ENCODE assay signal across 10 mouse cellular contexts in the genomic region with DNA sequence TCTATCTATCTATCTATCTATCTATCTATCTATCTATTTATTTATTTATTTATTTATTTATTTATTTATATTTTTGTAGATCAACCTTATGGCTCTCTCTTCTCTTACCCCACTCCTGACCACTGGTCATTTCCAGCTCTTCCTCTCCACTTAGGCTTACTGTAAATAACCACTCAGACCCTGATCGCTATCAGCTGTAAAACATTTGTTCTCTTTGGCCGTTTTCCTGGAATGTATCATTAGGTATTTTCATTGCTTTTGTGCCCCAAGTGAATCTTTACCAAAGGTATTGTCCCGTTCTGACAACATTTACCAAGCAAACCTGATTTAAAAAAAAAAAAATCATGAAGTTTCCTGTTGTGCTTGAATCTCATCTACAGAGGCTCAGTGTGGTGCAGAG.
DNase-seq lines count a peak whose midpoint lies in the region; ATAC-seq and TF ChIP-seq lines count a peak whose summit lies in the region.
"Had no signal": no experiment of that assay in that cellular context is flagged by ENCODE, and none has a peak within 500 bp of the region (broad histone marks: within the 10 kb centered on the region; RNA-seq: fewer than 3 reads in every experiment).

No protein-coding gene starts in this region.

- no peak for TF ChIP-seq EP300 in heart, postnatal 0 days (IDR thresholded peaks at IDR 0.05; ENCODE audit: low read depth)

- H3K9ac ChIP-seq in heart, postnatal 0 days (replicated peaks; ENCODE audit: low read depth, low read length): no peak overlapping the region
- no peak overlapping the region for H3K9ac ChIP-seq in heart, embryonic 12.5 days
- no peak overlapping the region for H3K9ac ChIP-seq in lung, embryonic 16.5 days (ENCODE audit: low read length)
- H3K9ac ChIP-seq: liver, embryonic 13.5 days had no signal

- DNase-seq in heart, postnatal 0 days (ENCODE audit: low spot score): no peak
- DNase-seq in lung, adult 2 months: no peak
- DNase-seq in Patski (ENCODE audit: low read depth, low spot score): no peak
- peak; percentile 47 for DNase-seq in lung, postnatal 36 days
- no peak for DNase-seq in embryo, embryonic 11 days
- DNase-seq: liver, embryonic 13.5 days; thymus, postnatal 25 days had no signal

- no peak overlapping the region for H3K4me3 ChIP-seq in heart, postnatal 0 days (ENCODE audit: low read depth, low read length)
- H3K4me3 ChIP-seq in heart, embryonic 12.5 days: no peak overlapping the region
- H3K4me3 ChIP-seq in lung, embryonic 16.5 days (ENCODE audit: low read length): no peak overlapping the region
- H3K4me3 ChIP-seq in lung, adult 2 months (replicated peaks; ENCODE audit: extremely low read depth, low read depth, low read length): no peak overlapping the region
- H3K4me3 ChIP-seq: liver, embryonic 13.5 days had no signal

- peaks cover 17% of the 10 kb centered on the region; the same call in 1 of the 2 replicates for H3K36me3 ChIP-seq in heart, postnatal 0 days (replicated peaks; ENCODE audit: control insufficient read depth, insufficient read depth, low read length)
- peaks cover 20% of the 10 kb centered on the region for H3K36me3 ChIP-seq in heart, embryonic 12.5 days
- peaks cover 11% of the 10 kb centered on the region; the same call in 1 of the 2 replicates for H3K36me3 ChIP-seq in lung, embryonic 16.5 days (ENCODE audit: control insufficient read depth, insufficient read depth, low read length)

- 0 out of 2 replicates have a peak, but pooled peaks have one; percentile 3 for ATAC-seq in heart, postnatal 0 days (ENCODE audit: insufficient read depth, low read depth)
- no peak for ATAC-seq in heart, embryonic 12.5 days (ENCODE audit: insufficient number of reproducible peaks, low FRiP score)
- peak; percentile 65 for ATAC-seq in lung, embryonic 16.5 days (ENCODE audit: low read depth)
- ATAC-seq in Patski: peak; percentile 42

- no peak for TF ChIP-seq POLR2A in lung, adult 2 months (IDR thresholded peaks at IDR 0.05; ENCODE audit: borderline replicate concordance, extremely low read depth, low read depth, low read length)

- in situ Hi-C loops in Patski (cut with MboI; ENCODE audit: low pct_unique_long_range_greater_than_20kb): no loop called here

- no peaks in the 10 kb centered on the region for H3K27me3 ChIP-seq in heart, postnatal 0 days (ENCODE audit: control insufficient read depth, insufficient read depth, low read length)
- no peaks in the 10 kb centered on the region for H3K27me3 ChIP-seq in heart, embryonic 12.5 days (replicated peaks)
- H3K27me3 ChIP-seq in lung, embryonic 16.5 days (ENCODE audit: control insufficient read depth, insufficient read depth, low read depth, low read length): no peaks in the 10 kb centered on the region
- H3K27me3 ChIP-seq in Patski: no peaks in the 10 kb centered on the region
- H3K27me3 ChIP-seq: CH12.LX; liver, embryonic 13.5 days had no signal

- POLR2A ChIA-PET in Patski (lab: Charles Lee): interaction anchor here (0.7 kb wide), 1 partner anchor 12 kb away, joined by 5 read pairs; no protein-coding TSS in a partner anchor

- peaks cover 27% of the 10 kb centered on the region for H3K4me1 ChIP-seq in heart, postnatal 0 days (ENCODE audit: control insufficient read depth, insufficient read depth)
- peaks cover 32% of the 10 kb centered on the region for H3K4me1 ChIP-seq in heart, embryonic 12.5 days (replicated peaks)
- peaks cover 39% of the 10 kb centered on the region for H3K4me1 ChIP-seq in lung, embryonic 16.5 days (replicated peaks; ENCODE audit: control insufficient read depth, insufficient read depth, low read length)
- peaks cover 28% of the 10 kb centered on the region for H3K4me1 ChIP-seq in lung, adult 2 months (ENCODE audit: control insufficient read depth, insufficient read depth, low read length)
- H3K4me1 ChIP-seq: liver, embryonic 13.5 days had no signal

- WGBS in heart, postnatal 0 days: 47% methylated on average over 3 of the region's 3 CpGs
- 63% methylated on average over 3 of the region's 3 CpGs for WGBS in heart, embryonic 12.5 days
- 15% methylated on average over 3 of the region's 3 CpGs for WGBS in lung, embryonic 16.5 days
- WGBS in lung, adult 2 months: 15% methylated on average over 3 of the region's 3 CpGs

- H3K27ac ChIP-seq in heart, postnatal 0 days (ENCODE audit: low read depth): peak overlapping the region; percentile 90
- no peak overlapping the region for H3K27ac ChIP-seq in heart, embryonic 12.5 days (ENCODE audit: poor library complexity, severe bottlenecking)
- H3K27ac ChIP-seq in lung, embryonic 16.5 days (ENCODE audit: low read length): peak overlapping the region; percentile 73
- H3K27ac ChIP-seq: liver, embryonic 13.5 days had no signal

- 0 out of 2 replicates have a peak overlapping the region, but pooled peaks have one; percentile 7 for H3K4me2 ChIP-seq in heart, postnatal 0 days (ENCODE audit: low read depth, low read length)
- H3K4me2 ChIP-seq in heart, embryonic 12.5 days: no peak overlapping the region
- H3K4me2 ChIP-seq in lung, embryonic 16.5 days (ENCODE audit: low read depth, low read length): no peak overlapping the region
- H3K4me2 ChIP-seq: liver, embryonic 13.5 days had no signal

- no peaks in the 10 kb centered on the region for H3K9me3 ChIP-seq in heart, postnatal 0 days (replicated peaks; ENCODE audit: control insufficient read depth, low read length)
- no peaks in the 10 kb centered on the region for H3K9me3 ChIP-seq in heart, embryonic 12.5 days (replicated peaks)
- H3K9me3 ChIP-seq in lung, embryonic 16.5 days (ENCODE audit: control insufficient read depth, low read length): no peaks in the 10 kb centered on the region
- H3K9me3 ChIP-seq: liver, embryonic 13.5 days had no signal

- CTCF ChIA-PET in Patski (lab: Charles Lee): interaction anchor here (0.7 to 1.3 kb wide), 2 partner anchors 65 to 190 kb away, joined by 3 read pairs; no protein-coding TSS in a partner anchor

- TF ChIP-seq CTCF in heart, postnatal 0 days (IDR thresholded peaks at IDR 0.05; ENCODE audit: low read depth): no peak
- TF ChIP-seq CTCF in lung, adult 2 months (IDR thresholded peaks at IDR 0.05; ENCODE audit: insufficient read depth, low read length): no peak
- TF ChIP-seq CTCF in Patski (IDR thresholded peaks at IDR 0.05): no peak
